Mouse (Mus musculus) lung, postnatal 25 days (tissue): ENCODE data around the gene Ctf1.
"Not testable (repeated sequence)": the region's sequence is repeated elsewhere in the genome, so short reads cannot be mapped to it uniquely, and the experiment has no call there.

Experiments
- DNase-seq: peaks from one replicate; pipeline ENCODE4 v3.0.0; 2022; ENCODE audit warnings: low spot score

Ctf1 gene

DNA sequence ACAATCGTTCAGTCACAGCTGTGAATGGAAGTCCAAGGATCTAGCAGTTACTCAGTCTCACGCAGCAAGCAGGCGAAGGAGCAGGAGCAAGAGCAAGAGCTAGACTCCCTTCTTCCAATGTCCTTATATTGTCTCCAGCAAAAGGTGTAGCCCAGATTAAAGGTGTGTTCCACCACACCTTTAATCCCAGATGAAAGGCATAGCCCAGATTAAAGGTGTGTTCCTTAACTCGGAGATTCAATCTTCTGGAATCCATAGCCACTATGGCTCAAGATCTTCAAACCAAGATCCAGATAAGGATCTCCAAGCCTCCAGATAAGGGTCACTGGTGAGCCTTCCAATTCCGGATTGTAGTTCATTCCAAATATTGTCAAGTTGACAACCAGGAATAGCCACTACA is 19.5 kb downstream of the Ctf1 start, which contains the start of gene Ctf2:
Gene Ctf2, minus strand, starts transcription at position 101 of the 400 bp plus-strand sequence.
- not testable (repeated sequence) for DNase-seq

- DNase-seq, result peak; percentile 64
Observed at GRCm38 (mm10) chr7:127744366-127745045, 32.0 kb downstream of the Ctf1 start, which contains the start of gene Fbxl19. TSS of gene Fbxl19 (plus strand) at chr7:127744543.

GRCm38 (mm10) chr7:127745251-127745651 is 32.7 kb downstream of the Ctf1 start:
- DNase-seq, result peak; percentile 97

DNA sequence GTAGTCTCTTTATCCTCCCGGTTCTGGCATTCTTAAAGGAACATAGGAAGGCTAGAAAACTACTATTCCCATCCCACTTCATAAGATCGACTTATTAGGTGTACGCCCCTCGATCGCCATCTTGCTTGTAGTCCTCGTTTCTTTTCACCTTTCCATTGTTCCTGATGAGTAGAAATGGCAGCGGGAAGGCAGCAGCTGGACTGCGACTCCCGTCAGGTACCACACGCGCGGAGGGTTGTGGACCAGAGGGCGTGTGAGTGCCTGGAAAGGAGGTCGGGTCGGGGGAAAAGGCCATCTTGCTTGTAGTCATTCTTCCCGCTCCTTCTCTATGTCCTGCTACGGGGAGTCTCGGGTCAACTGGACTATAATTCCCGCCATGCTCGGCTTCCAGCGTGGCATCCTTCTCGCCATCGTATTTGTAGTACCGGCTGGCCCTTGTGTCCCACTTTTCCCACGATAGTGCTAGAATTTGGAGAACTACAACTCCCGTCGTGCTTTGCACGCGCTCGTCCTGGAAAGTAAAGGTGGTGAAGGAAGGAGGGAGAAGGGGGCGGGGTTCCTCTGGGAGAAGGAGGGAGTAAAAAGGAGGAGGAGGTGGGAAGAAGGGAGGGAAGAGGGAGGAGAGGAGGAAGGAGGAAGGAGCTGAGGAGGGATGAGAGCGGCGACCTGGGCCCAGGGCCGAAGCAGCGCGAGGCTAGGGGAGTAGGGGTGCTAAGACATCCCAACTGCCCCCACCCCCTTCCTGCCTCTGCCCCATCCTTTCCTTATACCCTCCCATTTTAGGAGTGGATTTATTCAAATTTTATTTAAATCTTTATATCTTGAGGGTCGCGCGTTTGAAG is 33.3 kb downstream of the Ctf1 start:
- DNase-seq, result peak; percentile 99

DNA sequence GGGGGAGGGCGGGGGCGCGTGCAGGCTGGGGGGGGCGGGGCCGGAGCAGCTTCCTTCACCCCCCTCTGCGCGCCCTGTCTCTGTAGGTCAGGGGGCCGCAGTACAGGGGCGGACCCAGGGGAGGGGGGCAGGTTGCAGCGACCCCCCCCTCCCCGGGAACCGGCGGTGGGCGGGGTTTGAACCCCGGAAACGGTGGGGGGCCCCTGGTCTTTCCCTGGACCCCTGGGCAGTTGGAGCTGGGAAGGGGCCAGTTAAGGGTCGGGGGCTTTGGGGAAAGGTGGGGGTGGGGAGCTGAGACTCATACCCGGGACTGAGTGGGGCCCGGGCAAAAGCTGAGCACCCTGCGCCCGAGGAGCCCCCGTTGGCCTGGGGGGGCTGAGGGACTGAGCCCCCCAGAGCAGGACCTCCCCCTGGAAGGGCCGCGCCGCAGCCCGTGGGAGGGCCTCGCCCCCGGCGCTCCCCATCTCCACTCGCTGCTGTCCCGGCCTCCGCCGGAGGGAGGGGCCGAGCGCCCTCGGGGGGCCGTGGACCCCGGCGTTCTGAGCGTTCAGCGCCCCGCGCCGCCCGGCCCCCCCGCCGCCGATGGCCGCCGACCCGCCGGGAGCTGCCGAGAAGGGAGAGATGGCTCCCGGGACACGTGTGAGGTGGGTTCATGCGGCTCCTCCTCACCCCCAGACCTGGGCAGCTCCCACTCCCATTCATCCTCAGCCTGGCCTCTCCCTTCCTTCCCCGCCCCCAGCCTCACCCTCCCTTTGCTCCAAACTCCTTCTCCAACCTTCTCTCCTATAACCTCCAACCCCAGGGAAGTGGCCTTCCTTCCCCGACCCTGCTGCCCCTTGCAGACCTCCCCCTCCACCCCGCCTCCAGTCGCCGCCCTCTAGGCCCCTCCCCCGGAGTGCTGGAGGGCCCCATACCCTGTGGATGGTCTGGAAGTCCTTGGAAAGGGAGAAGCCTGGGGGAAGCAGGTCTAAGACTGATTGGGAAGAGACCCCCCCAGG is 34.3 kb downstream of the Ctf1 start:
- no peak for DNase-seq

- DNase-seq, result no peak
Observed at GRCm38 (mm10) chr7:127747559-127748234, 35.2 kb downstream of the Ctf1 start.

DNA sequence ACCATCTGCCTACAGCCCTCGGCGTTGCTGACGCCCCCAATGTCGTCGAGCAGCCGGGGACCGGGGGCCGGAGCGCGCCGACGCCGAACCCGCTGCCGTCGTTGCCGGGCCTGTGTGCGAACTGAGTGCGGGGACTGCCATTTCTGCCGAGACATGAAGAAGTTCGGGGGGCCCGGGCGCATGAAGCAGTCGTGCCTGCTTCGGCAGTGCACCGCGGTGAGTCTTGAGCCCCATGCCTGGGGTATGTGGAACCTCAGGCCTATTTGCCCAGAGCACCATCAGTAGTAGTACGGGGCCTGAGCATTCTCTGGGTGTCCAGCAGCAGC is 35.7 kb downstream of the Ctf1 start:
- no peak for DNase-seq

GRCm38 (mm10) chr7:127750131-127751127 is 37.9 kb downstream of the Ctf1 start:
- DNase-seq, result peak; percentile 49

DNA sequence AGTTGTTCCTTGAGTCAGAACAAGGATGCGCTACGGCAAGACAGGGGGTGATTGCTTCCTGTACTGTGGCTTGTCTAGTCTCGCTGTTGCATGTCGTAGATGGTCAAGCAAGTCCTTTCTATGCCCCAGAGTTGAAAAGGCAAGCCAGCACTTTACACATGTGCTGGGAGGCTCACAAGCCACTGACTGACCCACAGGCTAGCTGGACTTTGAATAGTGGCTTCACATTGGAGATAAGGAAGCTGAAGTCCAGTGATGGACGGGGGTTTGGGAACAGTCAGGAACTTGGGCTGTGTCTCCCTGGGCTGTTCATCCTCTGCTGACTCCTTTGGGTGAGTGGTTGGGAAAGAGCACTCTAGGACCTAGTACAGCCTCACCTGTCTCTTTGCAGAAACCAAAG is 39.1 kb downstream of the Ctf1 start:
- no peak for DNase-seq

DNA sequence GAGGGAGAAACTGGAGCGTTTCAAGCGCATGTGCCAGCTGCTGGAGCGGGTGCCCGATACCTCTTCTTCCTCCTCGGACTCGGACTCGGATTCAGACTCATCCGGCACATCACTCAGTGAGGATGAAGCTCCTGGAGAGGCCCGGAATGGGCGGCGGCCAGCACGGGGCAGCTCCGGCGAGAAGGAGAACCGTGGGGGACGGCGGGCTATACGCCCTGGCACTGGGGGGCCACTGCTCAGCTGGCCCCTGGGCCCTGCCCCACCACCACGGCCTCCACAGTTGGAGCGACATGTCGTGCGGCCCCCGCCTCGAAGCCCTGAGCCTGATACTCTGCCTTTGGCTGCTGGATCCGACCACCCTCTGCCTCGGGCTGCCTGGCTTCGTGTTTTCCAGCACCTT is 39.5 kb downstream of the Ctf1 start:
- DNase-seq, result no peak

DNA sequence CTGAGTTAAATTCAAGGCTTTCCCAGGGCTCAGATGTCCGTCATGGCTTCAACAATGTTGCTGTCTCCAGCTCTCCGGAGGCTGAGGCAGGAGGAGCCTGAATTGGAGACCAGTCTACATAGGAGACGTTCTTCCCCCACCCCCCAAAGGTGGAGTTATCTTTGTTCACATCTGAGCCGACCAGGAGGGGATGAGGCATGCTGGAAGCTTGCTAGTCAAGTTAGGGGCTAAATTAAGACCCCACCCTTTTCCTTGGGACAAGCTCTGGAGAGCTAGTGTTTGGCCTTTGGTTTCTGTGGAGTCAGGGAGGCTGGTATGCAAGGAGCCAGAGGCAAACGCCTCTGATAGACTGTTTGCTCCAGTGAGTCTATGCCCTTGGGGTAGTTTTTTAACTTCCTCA is 40.6 kb downstream of the Ctf1 start:
- no peak for DNase-seq

DNA sequence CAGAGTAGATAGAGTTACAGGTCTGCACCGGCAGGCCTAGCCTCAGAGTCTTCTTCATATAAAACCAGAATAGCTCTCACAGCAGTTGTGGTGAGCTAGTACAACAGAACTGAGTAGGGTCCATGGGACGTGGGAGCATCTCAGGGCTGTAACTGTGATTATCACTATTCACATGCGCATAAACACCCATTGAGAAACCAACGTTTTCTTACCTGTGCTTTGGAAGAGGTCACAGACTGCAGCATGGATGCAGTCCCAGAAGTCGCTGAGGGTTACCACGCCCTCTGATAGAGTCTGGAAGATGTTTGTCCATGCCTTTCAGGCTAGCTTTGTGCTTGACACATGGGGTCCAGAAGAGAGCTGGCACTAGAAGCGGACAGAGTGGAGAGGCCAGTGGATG is 41.2 kb downstream of the Ctf1 start:
- DNase-seq, result no peak

DNA sequence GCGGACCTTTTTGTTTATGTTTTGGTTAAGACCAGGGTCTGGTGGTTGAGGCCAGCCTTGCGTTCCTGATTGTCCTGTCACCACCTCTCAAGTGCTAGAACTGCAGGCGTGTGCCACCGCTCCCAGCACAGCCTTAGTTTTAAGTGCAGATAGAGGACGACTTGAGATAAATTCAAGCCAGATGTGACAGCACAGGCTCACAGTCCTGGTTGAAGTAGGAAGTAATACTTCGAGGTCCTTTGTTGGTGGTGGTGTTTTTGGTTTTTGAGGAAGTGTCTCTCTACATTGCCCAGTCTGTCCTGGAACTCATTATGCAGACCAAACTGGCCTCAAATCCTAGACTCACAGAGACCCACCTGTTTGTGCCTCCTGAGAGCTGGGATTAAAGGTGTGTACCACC is 47.2 kb downstream of the Ctf1 start:
- no peak for DNase-seq

DNA sequence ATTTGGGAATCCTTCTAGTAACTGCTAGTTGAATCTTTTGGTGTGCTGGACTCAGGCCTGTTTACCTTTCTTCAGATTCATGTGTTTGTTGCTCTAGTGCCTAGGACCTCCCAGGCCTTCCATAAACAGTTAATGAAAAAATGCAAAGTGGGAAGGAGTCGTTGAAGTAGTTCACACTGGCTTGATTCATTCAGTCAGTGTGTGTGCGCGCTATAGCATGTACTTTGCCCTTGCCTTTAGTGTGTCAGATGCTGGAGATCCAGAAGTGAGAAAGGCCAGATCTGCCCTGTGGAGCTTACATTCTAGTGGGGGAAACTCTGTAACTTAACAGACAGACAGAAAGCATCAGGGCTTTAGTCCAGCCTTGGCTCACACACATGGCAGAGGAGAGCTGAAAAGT is 47.9 kb downstream of the Ctf1 start:
- no peak for DNase-seq

DNA sequence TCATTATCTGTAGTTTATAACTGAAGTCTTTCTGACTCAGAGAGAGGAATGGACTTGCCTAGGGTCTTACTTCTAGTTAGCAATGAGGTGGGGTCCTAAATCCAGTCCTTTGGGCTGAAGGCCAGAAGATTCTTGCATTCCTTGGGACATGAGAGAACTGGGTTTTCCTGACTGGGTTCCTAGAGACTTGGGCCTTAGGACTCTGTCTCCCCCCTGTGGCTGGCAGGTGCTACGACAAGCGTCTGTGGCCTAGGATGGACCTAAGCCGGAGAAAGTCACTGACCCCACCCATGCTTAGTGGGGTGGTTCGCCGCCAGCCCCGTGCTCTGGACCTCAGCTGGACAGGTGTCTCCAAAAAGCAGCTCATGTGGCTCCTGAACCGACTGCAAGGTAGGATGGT is 48.5 kb downstream of the Ctf1 start:
- peak; percentile 76 for DNase-seq

GRCm38 (mm10) chr7:127763642-127764041 is 51.1 kb downstream of the Ctf1 start:
- no peak for DNase-seq

DNA sequence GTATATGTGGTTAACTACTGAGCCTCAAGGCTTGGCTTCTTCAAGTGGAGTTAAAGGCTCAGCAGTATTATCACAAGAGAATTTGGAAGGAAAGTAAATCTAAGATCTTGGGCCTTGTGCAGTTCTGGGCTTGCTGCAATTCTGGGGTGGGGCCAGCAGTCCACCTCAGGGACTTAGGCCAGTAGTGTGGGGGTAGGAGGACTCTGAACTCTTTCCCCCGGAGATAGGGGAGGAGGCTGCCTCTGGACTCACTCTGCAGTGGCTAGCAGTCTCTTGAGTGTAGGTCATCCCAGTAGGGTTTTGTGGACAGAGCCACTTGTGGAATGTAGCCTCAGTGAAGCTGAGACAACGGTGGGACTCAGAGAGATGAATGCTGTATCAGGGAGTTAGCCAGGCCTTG is 53.2 kb downstream of the Ctf1 start:
- DNase-seq, result no peak

GRCm38 (mm10) chr7:127766851-127767609 is 54.5 kb downstream of the Ctf1 start:
- no peak for DNase-seq
